Mouse (Mus musculus) lung, postnatal 0 days (tissue): ENCODE data around the gene Errfi1.

ENCODE experiments used
- CTCF ChIP-seq: IDR thresholded peaks from 2 replicates; pipeline ENCODE4 v1.5.1; 2016; ENCODE audit warnings: antibody characterized with exemption, mild to moderate bottlenecking
- EP300 ChIP-seq: IDR thresholded peaks from 2 replicates; pipeline ENCODE4 v1.6.1; 2016; ENCODE audit warnings: antibody characterized with exemption, mild to moderate bottlenecking, control low read depth

GRCm38 (mm10) chr4:150852479-150852878 is 1.2 kb upstream of the Errfi1 start:
- TF ChIP-seq CTCF (no peak), EP300 (no peak)
